Mouse (Mus musculus) left cerebral cortex, postnatal 4 days (tissue): Measurements from ENCODE around the gene Cog6. TPM values are rescaled to one million over a fixed set of nuclear protein-coding genes. Genes with fewer than 3 reads are reported as not detected.

Source experiments
- DNase-seq: peaks from one replicate; pipeline ENCODE4 v3.0.0-alpha.2; 2022
- intact Hi-C: fragments of 180-260 bp; cut with DNase I; formaldehyde crosslinking; loops from one replicate; pipeline ENCODE4 v1.15.1; 2025
- total RNA-seq, 2 experiments: library from RNA; stranded (reverse); gene quantifications; 2 replicates each; pipeline ENCODE4 v1.2.3; 2021

The Cog6 gene
- total RNA-seq = 10 to 100 TPM; 35.9 to 37.7 TPM

- intact Hi-C loops = no loop called here
- DNase-seq = peak; percentile 91
These were observed at the start of gene Cog6 for GRCm38 (mm10) chr3:53016436-53017340. TSS of gene Cog6 (minus strand) at chr3:53017237.

- intact Hi-C loops = no loop called here
- DNase-seq = no peak
These were observed 49.0 kb upstream of the Cog6 start for GRCm38 (mm10) chr3:53066095-53066372.

GRCm38 (mm10) chr3:53065267-53066094, 48.4 kb upstream of the Cog6 start:
- intact Hi-C loops = no loop called here
- no peak for DNase-seq

- intact Hi-C loops = no loop called here
- no peak for DNase-seq
These were observed 46.5 kb upstream of the Cog6 start for GRCm38 (mm10) chr3:53063423-53064147.

GRCm38 (mm10) chr3:53059959-53060358, 42.9 kb upstream of the Cog6 start:
- DNase-seq = no peak
- intact Hi-C loops = no loop called here

GRCm38 (mm10) chr3:53056430-53056829, 39.4 kb upstream of the Cog6 start:
- no peak for DNase-seq
- intact Hi-C loops = no loop called here

- intact Hi-C loops = no loop called here
- no peak for DNase-seq
These were observed 35.3 kb upstream of the Cog6 start for GRCm38 (mm10) chr3:53052385-53052784.

GRCm38 (mm10) chr3:53046371-53046770, 29.3 kb upstream of the Cog6 start:
- peak; percentile 18 for DNase-seq
- intact Hi-C loops = loop anchor here (10.0 kb wide), 2 partner anchors 178 to 278 kb away; no protein-coding TSS in a partner anchor

GRCm38 (mm10) chr3:53045697-53046096, 28.7 kb upstream of the Cog6 start:
- intact Hi-C loops = loop anchor here (10.0 kb wide), 2 partner anchors 179 to 279 kb away; no protein-coding TSS in a partner anchor
- no peak for DNase-seq

- no peak for DNase-seq
- intact Hi-C loops = loop anchor here (10.0 kb wide), 2 partner anchors 180 to 280 kb away; no protein-coding TSS in a partner anchor
These were observed 27.8 kb upstream of the Cog6 start for GRCm38 (mm10) chr3:53044682-53045299.

- DNase-seq = peak; percentile 9
- intact Hi-C loops = loop anchor here (10.0 kb wide), 2 partner anchors 181 to 281 kb away; no protein-coding TSS in a partner anchor
These were observed 27.2 kb upstream of the Cog6 start for GRCm38 (mm10) chr3:53044238-53044637.

- DNase-seq = no peak
- intact Hi-C loops = loop anchor here (10.0 kb wide), 2 partner anchors 182 to 282 kb away; no protein-coding TSS in a partner anchor
These were observed 26.3 kb upstream of the Cog6 start for GRCm38 (mm10) chr3:53043206-53043780.

GRCm38 (mm10) chr3:53042240-53042567, 25.2 kb upstream of the Cog6 start:
- intact Hi-C loops = loop anchor here (10.0 kb wide), 2 partner anchors 183 to 283 kb away; no protein-coding TSS in a partner anchor
- no peak for DNase-seq

GRCm38 (mm10) chr3:53041411-53042239, 24.6 kb upstream of the Cog6 start, which contains the start of gene Lhfp:
TSS of gene Lhfp (plus strand) at chr3:53041528.
- intact Hi-C loops = loop anchor here (10.0 kb wide), 2 partner anchors 183 to 283 kb away; no protein-coding TSS in a partner anchor
- peak; percentile 62 for DNase-seq

GRCm38 (mm10) chr3:53040593-53041410, 23.8 kb upstream of the Cog6 start:
- intact Hi-C loops = loop anchor here (10.0 kb wide), 2 partner anchors 184 to 284 kb away; no protein-coding TSS in a partner anchor
- DNase-seq = no peak

GRCm38 (mm10) chr3:53039746-53040145, 22.7 kb upstream of the Cog6 start:
- intact Hi-C loops = loop anchor here (10.0 kb wide), 2 partner anchors 185 to 285 kb away; no protein-coding TSS in a partner anchor
- DNase-seq = no peak

- intact Hi-C loops = no loop called here
These were observed 21.9 kb upstream of the Cog6 start for GRCm38 (mm10) chr3:53038913-53039312.

GRCm38 (mm10) chr3:53036941-53037340, 19.9 kb upstream of the Cog6 start:
- intact Hi-C loops = no loop called here
- DNase-seq = no peak

More at GRCm38 (mm10) chr3:53038913-53039312, 21.9 kb upstream of the Cog6 start:
- DNase-seq = no peak
